Mouse (Mus musculus): ENCODE measurements around the gene Tigd3. TPM values are rescaled to one million over a fixed set of nuclear protein-coding genes. Genes with fewer than 3 reads are reported as not detected.

Tigd3 gene
- total and polyA plus RNA-seq, 3 experiments: 2.1 to 2.2 TPM; not detected in 1

GRCm38 (mm10) chr19:5878362-5878722 is 15.6 kb downstream of the Tigd3 start:
- Histone ChIP-seq H3K9ac (ENCODE audit: control insufficient read depth, low read depth, low read length, poor library complexity, severe bottlenecking) (peak overlapping the region; percentile 75), H3K79me2 (ENCODE audit: control insufficient read depth, insufficient read depth, low read length, poor library complexity) (peaks cover 20% of the 10 kb centered on the region), H3K36me3 (ENCODE audit: control insufficient read depth in 1 of 2, insufficient read depth in 2 of 2, low read length in 2 of 2) (peaks cover 0 to 18% of the 10 kb centered on the region in 2 experiments; a peak in 2 of 4 replicates), H3K27ac (ENCODE audit: control insufficient read depth, low read depth, low read length) (peak overlapping the region; percentile 93), H3K4me1 (ENCODE audit: control insufficient read depth in 1 of 2, insufficient read depth in 2 of 2, low read length in 2 of 2) (peaks cover 6 to 33% of the 10 kb centered on the region in 2 experiments), H3K27me3 (ENCODE audit: control insufficient read depth in 1 of 2, insufficient read depth in 2 of 2, low read length in 2 of 2) (no peaks in the 10 kb centered on the region), H3K9me3 (replicated peaks; ENCODE audit: insufficient read depth, low read length) (no peaks in the 10 kb centered on the region), H3K4me3 (ENCODE audit: control insufficient read depth in 1 of 2, insufficient read depth in 1 of 2, low read depth in 2 of 2, low read length in 2 of 2) (peak overlapping the region; percentile 57 to 59)
- TF ChIP-seq MYB (IDR thresholded peaks at IDR 0.05; ENCODE audit: low read depth, low read length) (0 out of 2 replicates have a peak, but pooled peaks have one; percentile 26), POLR2AphosphoS5 (IDR thresholded peaks at IDR 0.05; ENCODE audit: borderline replicate concordance, low read depth, low read length) (no peak), MXI1 (IDR thresholded peaks at IDR 0.05; ENCODE audit: low read depth, low read length) (peak; percentile 13; the same call in 1 of the 2 replicates), ZC3H11A (IDR thresholded peaks at IDR 0.05; ENCODE audit: low read depth, low read length) (no peak), EP300 (IDR thresholded peaks at IDR 0.05; ENCODE audit: low read depth in 1 of 2, low read length in 2 of 2) (no peak), BHLHE40 (IDR thresholded peaks at IDR 0.05; ENCODE audit: borderline replicate concordance, low read depth, low read length) (no peak), POLR2A (IDR thresholded peaks at IDR 0.05; ENCODE audit: control insufficient read depth in 1 of 2, insufficient read depth in 1 of 2, low read depth in 1 of 2, low read length in 2 of 2, poor library complexity in 1 of 2) (no peak), ZMIZ1 (IDR thresholded peaks at IDR 0.05; ENCODE audit: low read depth, low read length) (no peak), POLR2AphosphoS2 (IDR thresholded peaks at IDR 0.05; ENCODE audit: low read length) (no peak), GATA1 (IDR thresholded peaks at IDR 0.05; ENCODE audit: low read depth, low read length) (0 out of 2 replicates have a peak, but pooled peaks have one; percentile 5), RCOR1 (IDR thresholded peaks at IDR 0.05; ENCODE audit: low read depth, low read length) (no peak), SIN3A (IDR thresholded peaks at IDR 0.05; ENCODE audit: low read length) (no peak), CHD2 (IDR thresholded peaks at IDR 0.05; ENCODE audit: low read length) (no peak)
- DNase-seq (ENCODE audit: low read depth, low spot score): no peak

GRCm38 (mm10) chr19:5877618-5878361 is 16.2 kb downstream of the Tigd3 start, which contains the start of gene Slc25a45:
Slc25a45 (plus strand) TSS chr19:5877808.
- Histone ChIP-seq H3K4me3 (ENCODE audit: control insufficient read depth in 1 of 2, insufficient read depth in 1 of 2, low read depth in 2 of 2, low read length in 2 of 2) (peak within 1 kb of the TSS; percentile 57 to 59), H3K27me3 (ENCODE audit: control insufficient read depth in 1 of 2, insufficient read depth in 2 of 2, low read length in 2 of 2) (no peaks in the 10 kb centered on the region), H3K36me3 (ENCODE audit: control insufficient read depth in 1 of 2, insufficient read depth in 2 of 2, low read length in 2 of 2) (peaks cover 0 to 14% of the 10 kb centered on the region in 2 experiments; a peak in 2 of 4 replicates), H3K79me2 (ENCODE audit: control insufficient read depth, insufficient read depth, low read length, poor library complexity) (peaks cover 20% of the 10 kb centered on the region), H3K27ac (ENCODE audit: control insufficient read depth, low read depth, low read length) (peak within 1 kb of the TSS; percentile 93), H3K9me3 (replicated peaks; ENCODE audit: insufficient read depth, low read length) (no peaks in the 10 kb centered on the region), H3K9ac (ENCODE audit: control insufficient read depth, low read depth, low read length, poor library complexity, severe bottlenecking) (peak within 1 kb of the TSS; percentile 75), H3K4me1 (ENCODE audit: control insufficient read depth in 1 of 2, insufficient read depth in 2 of 2, low read length in 2 of 2) (peaks cover 4 to 30% of the 10 kb centered on the region in 2 experiments)
- peak; percentile 86 for DNase-seq (ENCODE audit: low read depth, low spot score)
- no peak for TF ChIP-seq NRF1 (IDR thresholded peaks at IDR 0.05; ENCODE audit: insufficient read depth, low read depth, low read length, poor library complexity, severe bottlenecking)
- TF ChIP-seq HCFC1 (IDR thresholded peaks at IDR 0.05; ENCODE audit: low read depth, low read length): peak; percentile 79
- no peak for TF ChIP-seq POLR2AphosphoS5 (IDR thresholded peaks at IDR 0.05; ENCODE audit: borderline replicate concordance, low read depth, low read length)
- TF ChIP-seq ZNF384 (IDR thresholded peaks at IDR 0.05; ENCODE audit: low read depth, low read length): 0 out of 2 replicates have a peak, but pooled peaks have one; percentile 27
- TF ChIP-seq JUND (IDR thresholded peaks at IDR 0.05; ENCODE audit: low read depth, low read length): 0 out of 2 replicates have a peak, but pooled peaks have one; percentile 27
- no peak for TF ChIP-seq USF1 (IDR thresholded peaks at IDR 0.05; ENCODE audit: low read depth, low read length)
- peak; percentile 69 to 89 (median 86) for TF ChIP-seq CTCF (IDR thresholded peaks at IDR 0.05 in 2 of 3, conservative IDR thresholded peaks at IDR 0.05 in 1 of 3; ENCODE audit: control insufficient read depth in 1 of 3, insufficient read depth in 1 of 3, low read depth in 2 of 3, low read length in 3 of 3, poor library complexity in 1 of 3, severe bottlenecking in 1 of 3)
- TF ChIP-seq UBTF (IDR thresholded peaks at IDR 0.05; ENCODE audit: borderline replicate concordance, insufficient read depth, low read depth, low read length): no peak
- peak; percentile 81 for TF ChIP-seq TBP (IDR thresholded peaks at IDR 0.05; ENCODE audit: low read depth, low read length)
- peak; percentile 77; the same call in 1 of the 2 replicates for TF ChIP-seq MYC (IDR thresholded peaks at IDR 0.05; ENCODE audit: low read depth, low read length)
- TF ChIP-seq E2F4 (IDR thresholded peaks at IDR 0.05; ENCODE audit: borderline replicate concordance, low read depth, low read length): no peak
- no peak for TF ChIP-seq EP300 (IDR thresholded peaks at IDR 0.05; ENCODE audit: low read depth in 1 of 2, low read length in 2 of 2)
- peak; percentile 76 for TF ChIP-seq SIN3A (IDR thresholded peaks at IDR 0.05; ENCODE audit: low read length)
- no peak for TF ChIP-seq CHD2 (IDR thresholded peaks at IDR 0.05; ENCODE audit: low read length)
- TF ChIP-seq ELF1 (IDR thresholded peaks at IDR 0.05; ENCODE audit: low read depth, low read length): peak; percentile 79
- no peak for TF ChIP-seq CHD1 (IDR thresholded peaks at IDR 0.05; ENCODE audit: low read depth, low read length)
- TF ChIP-seq TAL1 (IDR thresholded peaks at IDR 0.05; ENCODE audit: low read length): no peak
- peak; percentile 83 for TF ChIP-seq RAD21 (IDR thresholded peaks at IDR 0.05; ENCODE audit: low read depth, low read length)
- TF ChIP-seq POLR2AphosphoS2 (IDR thresholded peaks at IDR 0.05; ENCODE audit: low read length): no peak
- TF ChIP-seq MXI1 (IDR thresholded peaks at IDR 0.05; ENCODE audit: low read depth, low read length): peak; percentile 56; the same call in 1 of the 2 replicates
- no peak for TF ChIP-seq MYB (IDR thresholded peaks at IDR 0.05; ENCODE audit: low read depth, low read length)
- TF ChIP-seq ZMIZ1 (IDR thresholded peaks at IDR 0.05; ENCODE audit: low read depth, low read length): peak; percentile 57; the same call in 1 of the 2 replicates
- peak; percentile 29; the same call in 1 of the 2 replicates for TF ChIP-seq MAZ (IDR thresholded peaks at IDR 0.05; ENCODE audit: low read depth, low read length)

Measured in MEL (cell line).